Mouse (Mus musculus) heart, embryonic 14.5 days (tissue): ENCODE data around the gene 4930486L24Rik. TPM values are rescaled to one million over a fixed set of nuclear protein-coding genes. Genes with fewer than 3 reads are reported as not detected.

Experiments used
- ATAC-seq: fragments of 200-750 bp; cut with Nextera tagmentation; 2 replicates; pipeline ENCODE4 v1.8.0; 2017; ENCODE audit warnings: low read depth, moderate TSS enrichment; ENCODE audit not compliant: insufficient number of reproducible peaks, insufficient read depth, low FRiP score
- H3K27ac ChIP-seq, 2 experiments: fragments of 200-500 bp in 1 of 2; fragments of 300-500 bp in 1 of 2; sonication (generic) in 1 of 2; replicated peaks in 1 of 2; 2 replicates each; pipeline ENCODE4 v1.5.1; 2012 to 2014; ENCODE audit warnings: low read depth in 2 of 2, low read length in 2 of 2, control low read depth in 1 of 2, mild to moderate bottlenecking in 1 of 2, mixed read lengths in 1 of 2; ENCODE audit not compliant: control insufficient read depth in 1 of 2, insufficient read depth in 1 of 2
- H3K27me3 ChIP-seq: fragments of 300-500 bp; sonication (generic); 2 replicates; pipeline ENCODE4 v1.6.1; 2014; ENCODE audit warnings: mild to moderate bottlenecking, low read length, control low read depth; ENCODE audit not compliant: control insufficient read depth, insufficient read depth
- H3K36me3 ChIP-seq: fragments of 300-500 bp; sonication (generic); 2 replicates; pipeline ENCODE4 v1.6.1; 2014; ENCODE audit warnings: mild to moderate bottlenecking, control low read depth, low read length, mixed read lengths; ENCODE audit not compliant: control insufficient read depth, insufficient read depth
- H3K4me1 ChIP-seq, 2 experiments: fragments of 200-500 bp in 1 of 2; fragments of 300-500 bp in 1 of 2; sonication (generic) in 1 of 2; 2 replicates each; pipeline ENCODE4 v1.6.1; 2012 to 2014; ENCODE audit warnings: low read length in 2 of 2, control low read depth in 1 of 2, mixed read lengths in 1 of 2; ENCODE audit not compliant: control insufficient read depth in 2 of 2, insufficient read depth in 2 of 2
- H3K4me2 ChIP-seq: fragments of 300-500 bp; sonication (generic); 2 replicates; pipeline ENCODE4 v1.6.1; 2014; ENCODE audit warnings: mild to moderate bottlenecking, low read length
- H3K4me3 ChIP-seq, 2 experiments: fragments of 200-500 bp in 1 of 2; fragments of 300-500 bp in 1 of 2; sonication (generic) in 1 of 2; 2 replicates each; pipeline ENCODE4 v1.5.1; 2012 to 2014; ENCODE audit warnings: low read length in 2 of 2, mild to moderate bottlenecking in 2 of 2, control low read depth in 1 of 2, low read depth in 1 of 2, moderate library complexity in 1 of 2; ENCODE audit not compliant: control insufficient read depth in 1 of 2, insufficient read depth in 1 of 2
- H3K9ac ChIP-seq: fragments of 300-500 bp; sonication (generic); 2 replicates; pipeline ENCODE4 v1.6.1; 2014; ENCODE audit warnings: mild to moderate bottlenecking, low read length
- H3K9me3 ChIP-seq: fragments of 300-500 bp; sonication (generic); 2 replicates; pipeline ENCODE4 v1.6.1; 2016; ENCODE audit warnings: low read length, control low read depth; ENCODE audit not compliant: control insufficient read depth
- WGBS: fragments of 180-500 bp; shearing (Covaris S2); extraction: QIAGEN DNeasy Blood & Tissue Kit; methylation state at CpG from one replicate; pipeline ENCODE4 v1.1.7; 2014; 5-methylcytosine and 5-hydroxymethylcytosine counted together
- polyA plus RNA-seq: library from polyadenylated mRNA; unstranded; fragments of >200 nt; fragmentation: Nextera tagmentation; extraction: Ambion mirVana; gene quantifications from 2 replicates; pipeline ENCODE4 v1.2.1, GENCODE M21; 2014

4930486L24Rik gene
- polyA plus RNA-seq, 1 experiment from 2014 or later, result 0.30 TPM

DNA sequence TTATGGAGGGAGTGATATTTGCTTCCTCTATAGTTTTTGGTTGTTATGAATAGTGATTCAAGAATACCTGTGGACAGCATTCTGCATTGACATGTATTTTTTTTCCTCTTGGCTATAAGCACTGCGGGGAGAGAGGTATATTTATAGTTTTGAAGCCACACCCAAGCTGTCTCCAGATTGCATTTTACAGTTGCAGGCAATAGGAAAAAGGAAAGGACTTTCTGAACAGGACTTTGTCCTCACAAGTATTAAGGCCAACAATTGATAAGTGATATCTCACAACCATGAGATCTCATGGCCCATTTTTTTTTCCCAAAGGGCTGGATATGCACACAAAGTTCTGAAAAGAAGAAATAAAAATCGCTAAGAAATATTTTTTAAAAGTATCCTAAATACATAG lies 54.6 kb downstream of the 4930486L24Rik start:
- no peak overlapping the region for H3K27ac ChIP-seq
- H3K4me1 ChIP-seq, result no peaks in the 10 kb centered on the region
- no peak for ATAC-seq
- no peaks in the 10 kb centered on the region for H3K27me3 ChIP-seq
- no peaks in the 10 kb centered on the region for H3K36me3 ChIP-seq
- WGBS, result 31% methylated on average over 2 of the region's 2 CpGs
- H3K9me3 ChIP-seq, result no peaks in the 10 kb centered on the region
- H3K4me2 ChIP-seq, result no peak overlapping the region
- no peak overlapping the region for H3K4me3 ChIP-seq
- H3K9ac ChIP-seq, result no peak overlapping the region

GRCm38 (mm10) chr13:60802749-60803148 lies 61.5 kb downstream of the 4930486L24Rik start, which contains the start of gene Ctsll3:
Ctsll3 (minus strand) TSS chr13:60802849.
- H3K27ac ChIP-seq, result no peak within 1 kb of the TSS
- WGBS, result 52% methylated on average over 1 of the region's 1 CpGs
- H3K4me2 ChIP-seq, result no peak within 1 kb of the TSS
- no peak within 1 kb of the TSS for H3K4me3 ChIP-seq
- no peak for ATAC-seq
- H3K9ac ChIP-seq, result no peak within 1 kb of the TSS
- H3K36me3 ChIP-seq, result no peaks in the 10 kb centered on the region
- H3K4me1 ChIP-seq, result no peaks in the 10 kb centered on the region
- H3K9me3 ChIP-seq, result no peaks in the 10 kb centered on the region
- no peaks in the 10 kb centered on the region for H3K27me3 ChIP-seq

Other genes with a start within 250 kb of the 4930486L24Rik start
- not detected in 2 replicates for gene BC051665, start 78.1 kb downstream of the 4930486L24Rik start, polyA plus RNA-seq
- gene Ctsll3, start 61.6 kb downstream of the 4930486L24Rik start, polyA plus RNA-seq, result not detected in 2 replicates
- gene Gm49392, start 32.4 kb upstream of the 4930486L24Rik start, polyA plus RNA-seq, result 0.50 TPM in 1 of 2 replicates, not detected in the other
- gene Ctla2b, start 33.0 kb upstream of the 4930486L24Rik start, polyA plus RNA-seq, result 7.1 and 8.5 TPM in 2 replicates
- not detected in 2 replicates for gene Tpbpb, start 40.4 kb upstream of the 4930486L24Rik start, polyA plus RNA-seq
- not detected in 2 replicates for gene Gm49393, start 71.1 kb upstream of the 4930486L24Rik start, polyA plus RNA-seq
- 4.1 and 6.9 TPM in 2 replicates for gene Gm49391, start 72.1 kb upstream of the 4930486L24Rik start, polyA plus RNA-seq
- gene Ctla2a, start 72.2 kb upstream of the 4930486L24Rik start, polyA plus RNA-seq, result 92.7 and 107 TPM in 2 replicates
- not detected in 2 replicates for gene Tpbpa, start 77.5 kb upstream of the 4930486L24Rik start, polyA plus RNA-seq
- gene Ctsj, start 141.5 kb upstream of the 4930486L24Rik start, polyA plus RNA-seq, result 0.20 TPM in 1 of 2 replicates, not detected in the other
- not detected in 2 replicates for gene Ctsq, start 176.2 kb upstream of the 4930486L24Rik start, polyA plus RNA-seq